Mouse (Mus musculus) bone marrow, adult 2 months (tissue): ENCODE results near the gene Nlrp1a. TPM values are rescaled to one million over a fixed set of nuclear protein-coding genes. Genes with fewer than 3 reads are reported as not detected.

Experiments
- H3K27ac ChIP-seq: fragments of 200-500 bp; 2 replicates; pipeline ENCODE4 v1.5.1; 2012; ENCODE audit warnings: low read depth, mild to moderate bottlenecking, control low read depth, inconsistent platforms, low read length; ENCODE audit not compliant: control insufficient read depth, poor library complexity, insufficient read depth
- H3K4me1 ChIP-seq: fragments of 200-500 bp; 2 replicates; pipeline ENCODE4 v1.6.1; 2011; ENCODE audit warnings: low read length; ENCODE audit not compliant: control insufficient read depth, insufficient read depth
- H3K4me3 ChIP-seq: fragments of 200-500 bp; replicated peaks from 2 replicates; pipeline ENCODE3; 2011; ENCODE audit warnings: mild to moderate bottlenecking, low read depth, low read length, control low read depth; ENCODE audit not compliant: control insufficient read depth
- CTCF ChIP-seq: fragments of 200-500 bp; IDR thresholded peaks from 2 replicates; pipeline ENCODE4 v1.5.1; 2011; ENCODE audit warnings: low read length, control low read depth; ENCODE audit not compliant: control insufficient read depth, insufficient read depth
- POLR2A ChIP-seq: fragments of 200-500 bp; IDR thresholded peaks from 2 replicates; pipeline ENCODE4 v1.6.1; 2011; ENCODE audit warnings: low read depth, mild to moderate bottlenecking, control low read depth, low read length, borderline replicate concordance; ENCODE audit not compliant: control insufficient read depth
- WGBS: fragments of 180-500 bp; shearing (Covaris S2); methylation state at CpG from one replicate; pipeline ENCODE4 v1.1.7; 2018; 5-methylcytosine and 5-hydroxymethylcytosine counted together
- polyA plus RNA-seq: library from polyadenylated mRNA; stranded (reverse); fragments of >200 nt; gene quantifications from 2 replicates; pipeline ENCODE4 v1.2.4, GENCODE M21; 2011; ENCODE audit warnings: low replicate concordance; ENCODE audit not compliant: missing spikeins, insufficient read depth, insufficient read length

The Nlrp1a gene
- polyA plus RNA-seq, 1 experiment, result 1.1 TPM

DNA sequence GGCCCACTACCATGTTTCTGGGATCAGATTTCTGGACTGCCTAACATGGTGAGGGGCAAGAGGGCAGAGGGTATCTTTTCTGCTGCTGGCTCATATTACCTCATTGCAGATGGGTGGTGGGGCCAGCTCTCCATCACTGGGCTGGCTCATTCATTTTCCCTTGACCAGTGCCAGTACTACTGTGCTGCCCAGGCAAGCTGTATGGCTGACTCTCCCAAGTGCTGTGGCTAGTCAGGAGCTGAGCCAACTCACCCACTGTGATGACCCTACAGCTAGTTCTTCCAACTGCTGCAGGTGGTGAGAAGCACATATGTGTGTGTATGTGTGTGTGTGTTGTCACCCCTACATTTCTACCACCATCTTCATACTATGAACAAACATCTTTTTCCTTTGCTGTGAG lies 40.6 kb downstream of the Nlrp1a start:
- no peak overlapping the region for H3K27ac ChIP-seq
- TF ChIP-seq POLR2A, result no peak
- TF ChIP-seq CTCF, result no peak

DNA sequence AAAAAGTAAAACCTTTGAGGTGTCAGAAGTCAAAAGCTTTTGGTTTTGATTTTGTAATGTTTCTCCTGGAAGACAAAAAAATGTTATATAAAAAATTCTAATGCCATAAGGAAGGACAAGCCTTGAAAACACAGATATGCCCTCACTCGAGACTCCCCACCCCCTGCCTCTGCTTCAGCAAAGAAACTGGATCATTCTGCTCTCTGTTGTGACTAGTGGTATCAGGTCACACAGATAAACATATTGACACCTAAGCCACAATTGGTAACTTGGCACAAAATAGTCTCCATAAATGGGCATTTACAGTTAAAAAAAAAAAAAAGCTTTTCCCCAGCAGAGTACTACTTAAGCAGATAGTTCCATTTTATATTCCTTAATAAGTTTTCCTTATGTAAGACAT lies 68.2 kb downstream of the Nlrp1a start:
- Histone ChIP-seq H3K4me3 (no peak overlapping the region), H3K27ac (no peak overlapping the region), H3K4me1 (no peaks in the 10 kb centered on the region)
- 51% methylated on average over 1 of the region's 1 CpGs for WGBS
- TF ChIP-seq CTCF (no peak), POLR2A (no peak)

More for the DNA sequence above, 40.6 kb downstream of the Nlrp1a start:
- H3K4me1 ChIP-seq, result no peaks in the 10 kb centered on the region; the same call in 1 of the 2 replicates
- no peak overlapping the region for H3K4me3 ChIP-seq

DNA sequence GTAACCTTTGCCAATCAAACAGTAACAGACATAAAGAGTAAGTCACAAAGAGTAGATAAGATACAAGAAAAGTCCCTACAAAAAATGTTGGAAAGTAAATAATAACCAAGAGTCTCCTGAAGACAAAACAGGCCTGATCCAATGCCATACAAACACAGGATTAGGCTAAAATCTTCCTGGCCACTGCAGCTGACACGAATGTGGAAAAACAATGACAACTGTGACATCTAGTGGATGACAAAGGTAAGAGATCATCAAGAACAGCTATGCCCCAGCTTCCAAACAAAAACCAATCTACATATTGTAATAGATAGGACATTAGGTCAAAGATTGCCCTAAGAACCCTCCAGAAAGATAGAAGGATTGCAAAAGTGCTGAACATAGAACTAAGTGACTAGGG lies 92.0 kb downstream of the Nlrp1a start:
- WGBS, result 0% methylated on average over 1 of the region's 1 CpGs
- Histone ChIP-seq H3K4me3 (no peak overlapping the region), H3K4me1 (no peaks in the 10 kb centered on the region), H3K27ac (no peak overlapping the region)
- TF ChIP-seq CTCF (no peak), POLR2A (no peak)

Other genes with a start within 250 kb of the Nlrp1a start
- 40.0 and 63.1 TPM in 2 replicates for gene Nup88, start 174.7 kb downstream of the Nlrp1a start, polyA plus RNA-seq
- gene Rpain, start 174.5 kb downstream of the Nlrp1a start, polyA plus RNA-seq, result 51.8 and 149 TPM in 2 replicates
- gene C1qbp, start 161.7 kb downstream of the Nlrp1a start, polyA plus RNA-seq, result 70.2 and 84.8 TPM in 2 replicates
- 4.8 and 11.3 TPM in 2 replicates for gene Dhx33, start 140.3 kb downstream of the Nlrp1a start, polyA plus RNA-seq
- gene Mis12, start 125.1 kb downstream of the Nlrp1a start, polyA plus RNA-seq, result 22.1 and 29.4 TPM in 2 replicates
- gene Derl2, start 124.9 kb downstream of the Nlrp1a start, polyA plus RNA-seq, result 16.8 and 37.9 TPM in 2 replicates
- gene 6330403K07Rik, start 111.2 kb downstream of the Nlrp1a start, polyA plus RNA-seq, result not detected in 2 replicates
- 2.6 TPM in 1 of 2 replicates, not detected in the other for gene Nlrp1b, start 86.0 kb upstream of the Nlrp1a start, polyA plus RNA-seq